Mouse (Mus musculus) neural tube, embryonic 12.5 days (tissue): ENCODE data around the gene Opn3. TPM values are rescaled to one million over a fixed set of nuclear protein-coding genes. Genes with fewer than 3 reads are reported as not detected.
A peak's percentile ranks its signal among the peaks of the same experiment; 100 is the strongest.

Experiments
- ATAC-seq: fragments of 200-750 bp; cut with Nextera tagmentation; 2 replicates; pipeline ENCODE4 v1.8.0; 2017; ENCODE audit warnings: low read depth, mild to moderate bottlenecking, moderate TSS enrichment, moderate library complexity; ENCODE audit not compliant: low FRiP score
- H3K27ac ChIP-seq: fragments of 300-500 bp; sonication (generic); 2 replicates; pipeline ENCODE4 v1.5.1; 2016
- H3K27me3 ChIP-seq: fragments of 300-500 bp; sonication (generic); replicated peaks from 2 replicates; pipeline ENCODE4 v1.6.1; 2016; ENCODE audit warnings: mild to moderate bottlenecking
- H3K36me3 ChIP-seq: fragments of 300-500 bp; sonication (generic); 2 replicates; pipeline ENCODE4 v1.6.1; 2016; ENCODE audit warnings: mild to moderate bottlenecking
- H3K4me1 ChIP-seq: fragments of 300-500 bp; sonication (generic); 2 replicates; pipeline ENCODE4 v1.6.1; 2016
- H3K4me2 ChIP-seq: fragments of 300-500 bp; sonication (generic); replicated peaks from 2 replicates; pipeline ENCODE4 v1.6.1; 2016; ENCODE audit warnings: mild to moderate bottlenecking
- H3K4me3 ChIP-seq: fragments of 300-500 bp; sonication (generic); 2 replicates; pipeline ENCODE4 v1.5.1; 2016
- H3K9ac ChIP-seq: fragments of 300-500 bp; sonication (generic); 2 replicates; pipeline ENCODE4 v1.6.1; 2016; ENCODE audit warnings: mild to moderate bottlenecking
- H3K9me3 ChIP-seq: fragments of 300-500 bp; sonication (generic); 2 replicates; pipeline ENCODE4 v1.6.1; 2016; ENCODE audit warnings: mild to moderate bottlenecking
- WGBS: fragments of 180-500 bp; shearing (Covaris S2); methylation state at CpG from one replicate; pipeline ENCODE4 v1.1.7; 2016; 5-methylcytosine and 5-hydroxymethylcytosine counted together
- polyA plus RNA-seq: library from polyadenylated mRNA; unstranded; fragments of >200 nt; fragmentation: Nextera tagmentation; extraction: Ambion mirVana; gene quantifications from 2 replicates; pipeline ENCODE4 v1.2.1, GENCODE M21; 2016

The Opn3 gene
- polyA plus RNA-seq, 1 experiment from 2014 or later = 8.0 TPM

- H3K27ac ChIP-seq = no peak overlapping the region
- H3K36me3 ChIP-seq = peaks cover 14% of the 10 kb centered on the region
- no peak for ATAC-seq
- H3K4me3 ChIP-seq = peak overlapping the region; percentile 71
- peaks cover 18% of the 10 kb centered on the region for H3K4me1 ChIP-seq
- under 1% methylated on average over 22 of the region's 22 CpGs for WGBS
- no peaks in the 10 kb centered on the region for H3K27me3 ChIP-seq
- H3K9ac ChIP-seq = peak overlapping the region; percentile 81
- peak overlapping the region; percentile 71 for H3K4me2 ChIP-seq
- H3K9me3 ChIP-seq = no peaks in the 10 kb centered on the region
These were observed 810 bp downstream of the Opn3 start for GRCm38 (mm10) chr1:175691686-175692245.

DNA sequence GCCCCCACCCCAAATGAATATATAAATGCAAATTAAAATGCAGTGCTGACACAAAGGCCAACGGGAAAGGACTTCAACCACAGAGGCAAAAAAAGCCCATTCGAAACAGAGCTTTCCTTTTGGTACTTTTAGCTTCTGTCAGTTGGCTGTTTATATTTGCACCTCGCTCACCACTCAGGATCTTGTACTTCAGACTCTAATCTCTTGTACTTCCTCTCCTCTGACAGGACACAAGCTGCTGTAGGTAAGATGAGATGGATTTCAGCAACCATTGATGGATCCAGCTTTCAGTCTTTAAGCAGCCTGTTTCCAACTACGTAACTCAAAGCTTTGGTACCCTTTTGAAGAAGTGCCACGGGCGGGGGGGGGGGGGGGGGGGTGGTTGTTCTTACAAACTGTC lies 11.6 kb downstream of the Opn3 start:
- Histone ChIP-seq H3K4me2 (no peak overlapping the region), H3K9me3 (no peaks in the 10 kb centered on the region), H3K9ac (no peak overlapping the region), H3K4me3 (no peak overlapping the region), H3K36me3 (0 out of 2 replicates have a peak, but pooled peaks cover under 1% of the 10 kb centered on the region), H3K27me3 (no peaks in the 10 kb centered on the region), H3K4me1 (no peaks in the 10 kb centered on the region), H3K27ac (no peak overlapping the region)
- 89% methylated on average over 6 of the region's 6 CpGs for WGBS
- no peak for ATAC-seq

DNA sequence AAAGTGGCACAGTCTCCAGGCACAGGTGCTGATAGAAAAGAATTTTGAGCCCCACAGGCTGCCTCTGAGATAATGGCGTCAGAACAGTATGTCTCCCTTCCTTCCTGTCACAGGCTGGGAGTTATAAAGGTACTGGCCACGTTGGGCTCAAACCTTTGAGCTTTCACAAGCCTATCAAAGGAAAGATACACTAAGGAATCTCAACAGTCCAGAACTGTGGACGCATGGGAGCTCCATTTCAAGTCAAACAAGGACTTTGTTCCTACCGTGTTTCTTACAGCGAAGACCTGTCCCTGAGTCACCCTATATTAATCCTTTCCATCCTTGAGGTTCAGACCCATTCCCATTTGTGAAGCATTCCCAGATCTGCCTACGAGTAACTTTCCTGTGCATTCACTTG lies 15.1 kb downstream of the Opn3 start:
- no peaks in the 10 kb centered on the region for H3K36me3 ChIP-seq
- no peak overlapping the region for H3K27ac ChIP-seq
- H3K4me2 ChIP-seq = no peak overlapping the region
- WGBS = 89% methylated on average over 6 of the region's 6 CpGs
- no peak overlapping the region for H3K9ac ChIP-seq
- no peak for ATAC-seq
- no peak overlapping the region for H3K4me3 ChIP-seq
- no peaks in the 10 kb centered on the region for H3K4me1 ChIP-seq
- no peaks in the 10 kb centered on the region for H3K27me3 ChIP-seq
- no peaks in the 10 kb centered on the region for H3K9me3 ChIP-seq

- H3K4me1 ChIP-seq = no peaks in the 10 kb centered on the region
- H3K27ac ChIP-seq = no peak overlapping the region
- no peaks in the 10 kb centered on the region for H3K9me3 ChIP-seq
- H3K36me3 ChIP-seq = no peaks in the 10 kb centered on the region
- H3K4me3 ChIP-seq = no peak overlapping the region
- H3K4me2 ChIP-seq = no peak overlapping the region
- 90% methylated on average over 6 of the region's 6 CpGs for WGBS
- no peaks in the 10 kb centered on the region for H3K27me3 ChIP-seq
- ATAC-seq = no peak
- no peak overlapping the region for H3K9ac ChIP-seq
These were observed 17.5 kb downstream of the Opn3 start for GRCm38 (mm10) chr1:175675116-175675515.

DNA sequence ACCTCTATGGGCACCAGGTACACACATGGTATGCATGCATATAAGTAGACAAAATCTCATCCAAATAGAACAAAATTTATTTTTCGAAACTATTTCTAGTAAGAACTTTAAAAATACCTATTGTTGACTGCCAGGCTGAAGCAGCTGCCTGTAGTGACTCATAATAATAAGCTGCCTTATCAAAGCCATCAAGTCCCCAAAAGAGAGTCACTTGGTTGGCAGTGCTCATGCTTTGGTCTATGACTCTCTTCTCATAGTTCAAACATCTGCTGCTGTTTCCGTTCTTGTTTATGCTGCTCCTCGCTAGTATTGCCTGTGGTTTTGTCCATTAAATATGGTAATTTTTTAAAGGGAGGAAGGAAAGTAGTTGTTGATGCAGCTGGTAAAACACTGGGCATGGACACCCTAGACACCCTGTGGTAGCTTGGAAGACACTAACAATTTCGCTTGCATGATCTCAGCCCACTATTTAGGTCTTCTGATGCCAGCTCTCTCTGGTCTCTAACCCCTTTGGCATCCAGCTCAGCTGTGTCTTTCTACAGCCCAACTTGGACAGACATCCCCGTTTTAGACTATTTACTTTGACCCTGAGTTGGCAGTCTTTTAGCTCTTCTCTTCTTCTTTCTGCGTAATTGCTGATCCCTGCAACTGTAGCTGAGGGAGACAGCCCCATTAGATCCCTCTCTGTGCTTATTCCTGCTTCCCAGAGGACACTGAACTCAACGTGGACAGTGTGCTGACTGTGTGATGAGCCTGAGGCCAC lies 18.8 kb downstream of the Opn3 start:
- no peak overlapping the region for H3K9ac ChIP-seq
- no peaks in the 10 kb centered on the region for H3K27me3 ChIP-seq
- no peak overlapping the region for H3K27ac ChIP-seq
- no peak overlapping the region for H3K4me2 ChIP-seq
- no peaks in the 10 kb centered on the region for H3K36me3 ChIP-seq
- H3K4me1 ChIP-seq = no peaks in the 10 kb centered on the region
- ATAC-seq = no peak
- H3K9me3 ChIP-seq = no peaks in the 10 kb centered on the region
- WGBS = 85% methylated on average over 7 of the region's 7 CpGs
- no peak overlapping the region for H3K4me3 ChIP-seq

DNA sequence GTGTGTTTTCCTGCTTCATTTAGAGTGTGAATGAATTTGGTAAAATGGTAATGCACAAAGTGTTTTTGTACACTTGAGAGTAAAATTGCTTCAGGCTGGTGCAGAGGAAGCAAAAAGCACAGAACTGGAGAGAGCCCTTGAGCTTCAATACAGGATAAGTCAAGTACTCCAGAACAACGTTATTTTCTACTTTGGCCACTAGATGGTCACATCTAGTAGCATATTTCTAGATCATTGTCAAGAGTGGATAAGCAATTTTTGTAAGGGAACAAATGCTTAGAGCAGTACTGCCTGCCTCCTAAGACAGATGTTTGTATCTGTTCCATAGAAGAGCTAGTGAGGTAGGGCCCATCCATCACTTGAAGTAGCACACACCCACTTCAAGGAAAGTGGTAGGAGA lies 20.9 kb downstream of the Opn3 start:
- no peak overlapping the region for H3K9ac ChIP-seq
- no peak for ATAC-seq
- H3K4me3 ChIP-seq = no peak overlapping the region
- H3K9me3 ChIP-seq = no peaks in the 10 kb centered on the region
- H3K4me2 ChIP-seq = no peak overlapping the region
- no peaks in the 10 kb centered on the region for H3K36me3 ChIP-seq
- WGBS = 54% methylated on average over 1 of the region's 1 CpGs
- no peaks in the 10 kb centered on the region for H3K4me1 ChIP-seq
- H3K27ac ChIP-seq = no peak overlapping the region
- H3K27me3 ChIP-seq = no peaks in the 10 kb centered on the region

- 73% methylated on average over 7 of the region's 7 CpGs for WGBS
- ATAC-seq = no peak
- Histone ChIP-seq H3K9ac (no peak overlapping the region), H3K27me3 (no peaks in the 10 kb centered on the region), H3K4me3 (no peak overlapping the region), H3K9me3 (no peaks in the 10 kb centered on the region), H3K36me3 (no peaks in the 10 kb centered on the region), H3K27ac (no peak overlapping the region), H3K4me1 (no peaks in the 10 kb centered on the region), H3K4me2 (no peak overlapping the region)
These were observed 22.5 kb downstream of the Opn3 start for GRCm38 (mm10) chr1:175670042-175670441.

GRCm38 (mm10) chr1:175669456-175669855 lies 23.1 kb downstream of the Opn3 start:
- H3K4me3 ChIP-seq = no peak overlapping the region
- 82% methylated on average over 3 of the region's 3 CpGs for WGBS
- no peak overlapping the region for H3K9ac ChIP-seq
- H3K36me3 ChIP-seq = no peaks in the 10 kb centered on the region
- no peak for ATAC-seq
- no peaks in the 10 kb centered on the region for H3K4me1 ChIP-seq
- H3K9me3 ChIP-seq = no peaks in the 10 kb centered on the region
- no peak overlapping the region for H3K4me2 ChIP-seq
- no peak overlapping the region for H3K27ac ChIP-seq
- H3K27me3 ChIP-seq = no peaks in the 10 kb centered on the region

- no peak overlapping the region for H3K4me2 ChIP-seq
- H3K27ac ChIP-seq = no peak overlapping the region
- H3K4me1 ChIP-seq = no peaks in the 10 kb centered on the region
- no peak overlapping the region for H3K9ac ChIP-seq
- no peak overlapping the region for H3K4me3 ChIP-seq
- H3K9me3 ChIP-seq = no peaks in the 10 kb centered on the region
- ATAC-seq = peak; percentile 78
- no peaks in the 10 kb centered on the region for H3K27me3 ChIP-seq
- whole genome bisulfite sequencing = 82% methylated on average over 5 of the region's 5 CpGs
- no peaks in the 10 kb centered on the region for H3K36me3 ChIP-seq
These were observed 23.7 kb downstream of the Opn3 start for GRCm38 (mm10) chr1:175668666-175669405.

DNA sequence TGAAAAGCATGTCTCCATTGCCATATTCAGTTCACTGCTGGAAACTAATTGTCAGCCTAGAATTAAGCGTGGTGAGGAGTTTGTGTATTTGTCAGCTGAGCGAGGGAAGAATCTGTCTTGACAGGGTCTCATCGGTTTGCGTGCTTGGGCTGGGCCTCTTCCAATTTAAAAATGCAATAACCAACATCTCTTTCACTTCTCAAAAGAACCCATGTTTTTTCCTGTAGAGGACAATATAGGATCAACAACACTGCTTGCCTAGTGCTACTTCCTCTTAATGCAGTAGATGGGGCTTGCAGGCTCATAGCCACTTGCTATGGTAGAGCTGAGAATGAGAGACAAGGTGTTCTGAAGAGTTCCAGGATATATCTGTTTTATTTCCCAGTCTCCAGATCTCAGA lies 32.7 kb downstream of the Opn3 start:
- Histone ChIP-seq H3K4me1 (no peaks in the 10 kb centered on the region), H3K9ac (no peak overlapping the region), H3K36me3 (no peaks in the 10 kb centered on the region), H3K4me2 (no peak overlapping the region), H3K4me3 (no peak overlapping the region), H3K9me3 (no peaks in the 10 kb centered on the region), H3K27ac (no peak overlapping the region), H3K27me3 (no peaks in the 10 kb centered on the region)
- no peak for ATAC-seq
- WGBS = 96% methylated on average over 4 of the region's 4 CpGs

- no peak for ATAC-seq
- H3K4me1 ChIP-seq = no peaks in the 10 kb centered on the region
- no peaks in the 10 kb centered on the region for H3K27me3 ChIP-seq
- H3K4me3 ChIP-seq = no peak overlapping the region
- no peak overlapping the region for H3K4me2 ChIP-seq
- no peaks in the 10 kb centered on the region for H3K9me3 ChIP-seq
- no peak overlapping the region for H3K27ac ChIP-seq
- no peak overlapping the region for H3K9ac ChIP-seq
- WGBS = 97% methylated on average over 4 of the region's 4 CpGs
- no peaks in the 10 kb centered on the region for H3K36me3 ChIP-seq
These were observed 44.0 kb downstream of the Opn3 start for GRCm38 (mm10) chr1:175648615-175649014.

DNA sequence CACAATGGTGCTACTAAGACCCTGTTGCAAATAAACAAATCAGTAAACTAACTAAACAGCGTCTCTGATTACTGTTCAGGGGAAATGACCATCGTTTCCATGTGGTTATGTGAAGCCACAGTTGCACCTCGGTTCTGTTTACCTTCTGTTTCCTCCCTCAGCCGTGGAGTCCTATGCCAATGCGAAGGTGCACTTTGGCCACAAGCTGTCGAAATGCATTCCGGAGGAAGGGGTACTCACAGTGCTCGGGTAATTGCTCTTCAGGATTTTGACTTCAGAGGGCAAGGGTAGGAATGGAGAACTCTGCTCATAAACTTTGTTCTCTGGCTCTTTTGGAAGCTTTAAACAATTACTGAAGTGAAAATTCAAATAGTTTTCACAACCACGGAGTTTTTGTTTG lies 45.6 kb downstream of the Opn3 start:
- H3K27ac ChIP-seq = no peak overlapping the region
- H3K9ac ChIP-seq = no peak overlapping the region
- 76% methylated on average over 9 of the region's 9 CpGs for WGBS
- H3K4me1 ChIP-seq = no peaks in the 10 kb centered on the region
- H3K4me2 ChIP-seq = no peak overlapping the region
- no peaks in the 10 kb centered on the region for H3K9me3 ChIP-seq
- H3K4me3 ChIP-seq = no peak overlapping the region
- H3K36me3 ChIP-seq = no peaks in the 10 kb centered on the region
- H3K27me3 ChIP-seq = no peaks in the 10 kb centered on the region
- no peak for ATAC-seq
